Mouse (Mus musculus) stomach, postnatal 0 days (tissue): ENCODE measurements around the gene Mrtfb.

ENCODE experiments used
- CTCF ChIP-seq: IDR thresholded peaks from 2 replicates; pipeline ENCODE4 v1.5.1; 2016; ENCODE audit warnings: antibody characterized with exemption, low read depth, mild to moderate bottlenecking, moderate library complexity
- EP300 ChIP-seq: optimal IDR thresholded peaks from 2 replicates; pipeline ENCODE3; 2016; ENCODE audit warnings: antibody characterized with exemption

DNA sequence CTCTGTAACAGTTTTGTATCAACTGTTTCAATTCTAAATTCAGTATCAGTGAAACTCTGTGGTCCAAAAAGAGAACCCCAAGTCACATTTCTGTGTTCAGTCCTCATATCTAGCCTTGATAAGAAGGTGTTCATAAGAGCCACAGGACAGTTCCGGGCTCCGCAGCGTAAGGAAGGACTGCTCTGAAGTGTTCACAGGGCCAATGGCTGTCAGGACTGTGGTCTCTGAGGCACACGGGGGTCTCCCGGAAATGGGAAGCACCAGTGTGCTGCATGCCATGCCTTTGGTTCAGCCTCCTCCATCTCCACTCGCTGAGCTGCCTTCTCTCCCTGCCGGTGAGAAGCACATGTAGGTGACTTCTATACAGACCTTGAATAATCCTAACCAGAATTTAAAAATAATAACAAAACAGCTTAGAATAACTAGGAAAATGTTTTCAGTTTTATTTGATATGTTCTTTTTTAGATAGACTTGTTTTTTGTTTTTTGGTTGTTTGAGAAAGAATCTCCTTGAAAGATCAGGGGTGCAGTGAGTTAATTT lies 120.7 kb downstream of the Mrtfb start:
- TF ChIP-seq EP300 = no peak
- no peak for TF ChIP-seq CTCF
